Mouse (Mus musculus): ENCODE results near the gene Hdac4.

Hdac4 gene

GRCm38 (mm10) chr1:92061198-92062073 is 134.1 kb downstream of the Hdac4 start:
- no peak for DNase-seq (ENCODE audit: low spot score in 2 of 2)

DNA sequence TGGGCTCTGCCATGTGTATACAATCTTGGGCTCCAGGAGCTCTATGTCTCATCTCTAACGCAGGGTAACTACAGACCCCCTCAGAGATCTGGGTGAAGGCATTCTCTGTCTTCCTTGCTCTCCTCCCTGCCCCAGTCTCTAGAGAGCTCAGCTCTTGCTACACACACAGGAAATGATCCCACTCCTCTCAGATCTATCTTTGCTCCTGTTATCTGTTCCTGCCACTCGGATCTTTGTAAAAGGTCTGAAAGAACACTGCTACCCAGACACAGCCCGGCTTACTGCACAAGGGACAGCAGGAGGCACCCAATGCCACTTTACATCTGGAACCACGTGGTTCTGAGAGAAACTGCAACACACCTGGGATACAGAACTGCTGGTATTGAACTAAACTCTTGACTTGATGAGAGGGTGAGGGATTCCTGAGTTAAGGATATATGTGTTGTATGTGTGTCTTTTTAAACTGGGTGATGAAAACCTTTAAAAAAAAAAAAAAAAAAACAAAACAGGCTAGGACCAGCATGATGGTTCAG is 134.9 kb downstream of the Hdac4 start:
- DNase-seq (ENCODE audit: low spot score in 2 of 2): no peak

GRCm38 (mm10) chr1:92059571-92059970 is 135.9 kb downstream of the Hdac4 start:
- DNase-seq (ENCODE audit: low spot score in 2 of 2): no peak

DNA sequence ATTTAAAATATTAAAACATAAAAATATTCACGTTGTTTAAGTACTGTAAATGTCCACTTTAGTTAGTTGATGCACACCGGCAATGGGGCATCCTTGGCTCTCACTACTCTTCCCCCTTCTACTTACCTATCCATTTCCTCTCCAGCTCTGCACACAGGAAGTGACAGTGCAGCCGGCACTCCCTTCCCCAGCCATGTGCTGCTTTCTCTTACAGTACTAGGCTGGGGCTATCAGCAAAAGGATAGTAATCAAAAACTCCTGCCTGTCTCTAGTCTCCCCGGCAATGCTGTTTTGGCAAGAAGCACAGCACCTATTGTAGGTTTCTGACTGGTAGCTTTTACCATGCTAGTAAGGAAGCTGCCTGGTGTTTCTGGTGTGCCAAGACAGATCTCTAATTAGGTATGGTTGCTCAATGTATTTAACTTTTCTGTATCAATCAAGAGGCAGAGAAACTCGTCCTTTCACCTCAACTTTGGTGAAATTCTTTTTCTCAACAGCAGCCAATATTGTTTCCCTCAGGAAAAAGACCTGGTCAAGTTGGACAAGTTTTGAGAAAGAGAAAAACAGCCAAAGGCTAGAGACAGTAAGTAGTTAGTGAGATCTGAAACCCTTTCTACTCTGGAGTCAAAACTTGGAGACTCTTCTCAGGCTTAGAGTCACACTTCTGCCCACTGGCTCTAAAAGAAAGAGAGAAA is 136.6 kb downstream of the Hdac4 start:
- no peak for DNase-seq (ENCODE audit: low spot score in 2 of 2)

DNA sequence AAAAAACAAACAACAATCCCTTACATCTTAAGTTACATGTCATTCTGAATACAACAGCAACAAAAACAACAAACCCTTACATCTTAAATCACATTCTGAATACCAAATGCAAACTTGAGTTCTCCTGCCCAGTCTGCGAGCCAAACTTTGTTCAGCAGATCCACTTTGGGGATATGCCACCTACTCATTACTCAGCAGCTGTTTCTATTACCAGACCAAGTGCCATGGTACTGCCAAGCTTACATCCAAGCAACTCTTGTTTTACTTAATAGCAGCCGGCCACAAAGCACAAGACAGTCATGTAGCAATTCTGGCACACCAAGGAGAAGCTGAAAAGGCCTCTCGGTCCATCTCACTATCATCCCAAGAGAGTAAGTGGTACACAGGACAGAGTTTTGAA is 138.4 kb downstream of the Hdac4 start:
- DNase-seq (ENCODE audit: low spot score in 2 of 2): peak in 1 of 2 experiments; percentile 37

- no peak for DNase-seq (ENCODE audit: low spot score in 2 of 2)
Observed at GRCm38 (mm10) chr1:92055149-92055548, 140.3 kb downstream of the Hdac4 start.

DNA sequence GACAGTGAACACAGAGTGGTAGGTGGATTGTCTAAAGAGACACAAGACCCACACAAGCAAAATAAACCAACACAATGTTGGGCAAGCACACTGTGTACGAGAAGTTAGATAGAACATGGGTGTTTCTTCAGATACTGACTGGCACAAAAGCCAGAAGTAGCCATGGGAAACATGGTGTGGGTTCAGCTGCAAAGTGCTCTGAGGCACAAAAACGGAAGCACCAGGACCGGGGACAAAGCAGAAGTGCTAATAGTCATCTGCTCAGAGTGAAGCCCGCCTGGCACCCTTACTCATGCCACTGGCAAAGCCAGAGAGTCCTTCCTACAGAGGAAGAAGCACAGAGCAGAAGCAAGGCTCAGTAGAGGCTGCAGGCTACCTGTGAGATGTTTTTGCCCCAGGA is 143.3 kb downstream of the Hdac4 start:
- DNase-seq (ENCODE audit: low spot score in 2 of 2): no peak

GRCm38 (mm10) chr1:92051489-92052062 is 143.9 kb downstream of the Hdac4 start:
- no peak for DNase-seq (ENCODE audit: low spot score in 2 of 2)

DNA sequence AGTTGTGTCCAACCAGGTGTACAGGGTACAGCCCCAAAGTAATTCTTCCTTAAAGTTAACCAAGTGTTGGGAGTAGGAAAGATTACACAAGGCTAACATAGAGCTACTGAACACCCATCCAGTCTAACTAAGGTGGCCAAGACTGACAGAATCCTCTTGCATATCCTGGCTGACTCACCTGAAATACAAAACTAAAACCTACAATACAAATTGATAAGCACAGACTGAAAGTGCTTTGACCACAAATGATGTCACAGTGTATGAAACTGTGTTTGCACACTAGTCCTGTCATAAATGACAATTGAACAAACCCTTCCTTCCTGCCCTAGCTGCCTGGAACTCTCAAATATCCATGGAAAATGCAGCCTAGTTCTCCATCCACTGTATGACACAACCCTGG is 144.5 kb downstream of the Hdac4 start:
- DNase-seq (ENCODE audit: low spot score in 2 of 2): no peak

GRCm38 (mm10) chr1:92050566-92050965 is 144.9 kb downstream of the Hdac4 start:
- DNase-seq (ENCODE audit: low spot score in 2 of 2): no peak

DNA sequence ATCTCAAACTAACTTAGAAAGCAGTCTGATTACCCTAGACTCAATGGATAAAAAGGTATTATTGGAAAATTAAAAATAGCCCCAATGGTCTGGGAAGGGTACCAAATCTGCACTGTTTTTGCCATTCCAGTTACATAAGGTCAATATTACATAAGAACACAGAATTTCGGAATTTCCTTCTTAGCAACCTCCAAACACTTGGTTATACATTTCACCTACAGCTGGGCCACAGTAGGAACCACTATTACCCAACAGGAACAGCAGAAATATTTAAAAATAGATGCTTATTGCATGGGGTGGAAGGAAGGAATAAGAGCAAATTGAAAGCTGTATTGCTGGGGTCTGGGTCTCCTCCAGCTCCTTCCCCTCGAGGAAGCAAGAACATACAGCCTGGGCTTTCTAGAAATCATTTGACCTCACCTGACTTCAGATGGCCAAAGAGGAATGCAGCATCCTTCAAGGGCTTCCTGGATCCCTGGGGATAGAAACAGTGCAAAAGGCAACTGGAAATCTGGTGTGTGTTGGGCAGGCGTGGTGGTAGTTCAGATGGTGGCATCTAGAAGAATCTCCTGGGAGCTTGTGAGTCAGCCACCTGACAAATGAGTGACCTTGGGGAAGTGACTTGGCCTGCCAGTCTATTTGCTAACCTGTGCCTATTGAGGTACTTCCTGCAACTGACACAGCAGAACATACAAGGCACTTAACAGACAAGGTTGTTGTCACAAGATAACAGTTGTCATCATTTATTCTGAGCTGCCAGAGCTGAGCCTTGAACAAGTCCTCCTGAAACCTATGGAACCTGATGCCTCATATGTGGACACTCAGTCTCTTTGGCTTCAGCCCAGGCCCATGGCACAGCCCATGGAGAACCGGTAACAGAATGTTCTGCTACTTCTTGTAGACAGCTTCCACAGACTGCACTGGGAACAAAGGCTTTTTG is 146.8 kb downstream of the Hdac4 start:
- no peak for DNase-seq (ENCODE audit: low spot score in 2 of 2)

GRCm38 (mm10) chr1:92045671-92046070 is 149.8 kb downstream of the Hdac4 start:
- DNase-seq (ENCODE audit: low spot score in 2 of 2): no peak

DNA sequence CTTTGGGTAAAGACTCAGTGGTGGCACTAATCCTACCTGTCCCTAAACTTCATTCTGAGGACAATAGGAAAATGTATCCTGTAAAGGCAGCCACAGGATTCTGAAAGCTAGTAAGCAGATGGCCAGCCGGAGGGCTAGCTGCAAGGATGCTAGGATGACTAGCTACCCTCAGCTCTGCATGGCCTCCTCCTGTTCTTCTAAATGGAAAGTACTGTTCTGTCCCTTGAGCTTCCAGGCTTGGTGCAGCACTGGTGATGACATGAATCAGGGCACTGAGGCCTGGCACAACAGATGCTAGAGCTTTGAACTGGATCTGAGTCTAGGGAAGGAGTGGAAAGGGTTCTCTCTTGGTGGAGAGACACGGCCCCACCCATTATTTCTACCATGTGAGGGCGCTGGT is 150.6 kb downstream of the Hdac4 start:
- no peak for DNase-seq (ENCODE audit: low spot score in 2 of 2)

GRCm38 (mm10) chr1:92043989-92044388 is 151.5 kb downstream of the Hdac4 start:
- DNase-seq (ENCODE audit: low spot score in 2 of 2): no peak

DNA sequence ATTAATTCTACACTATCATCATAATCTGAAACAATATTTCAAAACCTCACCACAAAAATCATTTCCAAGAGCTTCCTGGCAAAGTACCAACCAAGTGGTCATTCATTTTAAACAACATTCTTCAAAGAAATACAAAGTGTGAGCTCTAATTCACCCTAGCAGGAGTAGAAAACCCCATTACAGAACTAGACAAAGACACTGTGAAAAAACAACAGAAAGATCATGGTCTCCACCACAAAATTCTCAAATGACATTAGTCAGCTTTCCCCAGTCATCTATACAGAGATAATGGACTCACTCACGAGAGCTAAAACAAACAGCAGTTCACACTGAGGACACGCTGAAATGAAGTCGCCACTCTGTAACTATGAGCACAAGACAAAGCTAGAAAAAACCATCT is 153.4 kb downstream of the Hdac4 start:
- no peak for DNase-seq (ENCODE audit: low spot score in 2 of 2)

DNA sequence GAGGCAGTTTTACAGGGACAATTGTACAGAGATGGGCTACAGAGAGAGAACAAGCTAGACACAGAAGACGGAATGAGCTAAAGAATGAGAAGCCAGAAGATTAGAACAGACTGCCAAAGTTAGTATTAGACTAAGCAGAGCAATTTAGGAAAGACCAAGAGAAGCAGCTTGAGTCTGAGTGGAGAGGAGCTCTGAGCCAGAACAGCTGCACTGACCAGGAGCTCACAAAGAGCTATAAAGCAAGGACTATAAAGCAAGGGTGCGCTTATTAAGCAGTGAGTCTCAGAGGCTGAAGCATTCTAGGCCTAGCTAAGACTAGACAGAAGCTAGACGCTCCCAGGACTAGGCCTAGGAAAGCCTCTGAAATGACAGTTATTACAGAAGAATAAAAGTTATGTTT is 154.2 kb downstream of the Hdac4 start:
- no peak for DNase-seq (ENCODE audit: low spot score in 2 of 2)

DNA sequence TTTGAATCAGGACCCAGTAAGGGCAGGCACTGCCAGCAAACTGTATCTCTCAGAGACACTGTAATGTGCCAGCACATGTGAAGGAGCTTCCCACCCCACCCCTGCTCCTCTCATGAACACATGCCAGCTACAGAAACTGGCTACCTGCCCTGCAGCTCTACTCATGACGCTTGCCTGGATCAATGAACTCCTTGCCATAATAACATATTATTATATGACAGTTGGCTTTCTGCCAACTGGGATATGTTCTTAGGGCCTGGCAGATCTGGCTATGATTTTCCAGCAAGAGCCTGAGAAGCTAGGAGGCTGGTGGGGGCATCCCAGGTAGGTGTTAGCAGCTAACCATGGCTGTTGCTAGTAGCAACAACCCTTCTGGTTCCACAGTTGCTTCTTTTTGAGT is 156.8 kb downstream of the Hdac4 start:
- DNase-seq (ENCODE audit: low spot score in 2 of 2): peak; percentile 37 to 40

DNA sequence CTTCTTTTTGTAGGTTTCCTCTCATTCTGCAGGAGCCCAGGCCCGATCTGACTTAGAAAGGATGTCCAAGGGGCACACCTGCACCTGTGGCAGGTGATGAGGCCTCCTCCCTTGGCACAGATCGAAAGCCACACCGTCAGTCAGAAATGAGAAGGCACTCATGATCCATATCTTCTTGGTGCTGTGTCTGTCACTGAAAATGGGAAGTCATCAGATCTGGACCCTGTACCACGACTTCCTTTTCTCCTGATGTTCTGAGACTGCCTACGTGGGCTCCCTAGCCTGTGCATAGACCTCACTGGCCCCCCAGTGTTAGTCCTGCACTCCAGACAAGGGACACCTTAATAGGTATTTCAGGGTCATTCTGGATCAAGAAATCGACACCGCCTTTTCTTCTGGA is 158.5 kb downstream of the Hdac4 start:
- no peak for DNase-seq (ENCODE audit: low spot score in 2 of 2)

GRCm38 (mm10) chr1:92035770-92036169 is 159.7 kb downstream of the Hdac4 start:
- no peak for DNase-seq (ENCODE audit: low spot score in 2 of 2)

- DNase-seq (ENCODE audit: low spot score in 2 of 2): no peak
Observed at GRCm38 (mm10) chr1:92034247-92034646, 161.3 kb downstream of the Hdac4 start.

- no peak for DNase-seq (ENCODE audit: low spot score in 2 of 2)
Observed at GRCm38 (mm10) chr1:92033463-92033862, 162.0 kb downstream of the Hdac4 start.
